Mouse (Mus musculus) WW6 (cell line): ENCODE data around the gene Epyc.
"Not testable (repeated sequence)": the region's sequence is repeated elsewhere in the genome, so short reads cannot be mapped to it uniquely, and the experiment has no call there.

Experiments used
- DNase-seq: peaks from one replicate; pipeline ENCODE4 v3.0.0-alpha.2; 2013; ENCODE audit warnings: low read depth, low spot score

The Epyc gene

GRCm38 (mm10) chr10:97714584-97714983, 70.7 kb downstream of the Epyc start:
- no peak for DNase-seq

- DNase-seq = no peak
These were observed 71.5 kb downstream of the Epyc start for GRCm38 (mm10) chr10:97715289-97715906.

GRCm38 (mm10) chr10:97717233-97717632, 73.4 kb downstream of the Epyc start:
- no peak for DNase-seq

- no peak for DNase-seq
These were observed 74.2 kb downstream of the Epyc start for GRCm38 (mm10) chr10:97718021-97718420.

- no peak for DNase-seq
These were observed 76.8 kb downstream of the Epyc start for GRCm38 (mm10) chr10:97720625-97721024.

- no peak for DNase-seq
These were observed 78.8 kb downstream of the Epyc start for GRCm38 (mm10) chr10:97722709-97723108.

- DNase-seq = no peak
These were observed 82.1 kb downstream of the Epyc start for GRCm38 (mm10) chr10:97725929-97726328.

GRCm38 (mm10) chr10:97726655-97727054, 82.8 kb downstream of the Epyc start, which contains the start of gene C030005K15Rik:
Gene C030005K15Rik (minus strand): TSS chr10:97726755.
- not testable (repeated sequence) for DNase-seq
